Mouse (Mus musculus) ES-Bruce4 (cell line): ENCODE data around the gene Baiap2l1. TPM values are rescaled to one million over a fixed set of nuclear protein-coding genes. Genes with fewer than 3 reads are reported as not detected.
"Not testable (repeated sequence)": the region's sequence is repeated elsewhere in the genome, so short reads cannot be mapped to it uniquely, and the experiment has no call there.

Experiments used
- H3K27ac ChIP-seq: 2 replicates; pipeline ENCODE4 v1.5.1; 2012; ENCODE audit warnings: low read length, inconsistent platforms; ENCODE audit not compliant: insufficient read depth
- H3K27me3 ChIP-seq: 2 replicates; pipeline ENCODE4 v1.6.1; 2012; ENCODE audit warnings: mild to moderate bottlenecking, low read length, inconsistent platforms; ENCODE audit not compliant: control insufficient read depth, poor library complexity, insufficient read depth, severe bottlenecking
- H3K36me3 ChIP-seq: 2 replicates; pipeline ENCODE4 v1.6.1; 2012; ENCODE audit warnings: inconsistent platforms, mild to moderate bottlenecking, low read length, moderate library complexity; ENCODE audit not compliant: control insufficient read depth, poor library complexity, insufficient read depth, severe bottlenecking
- H3K4me1 ChIP-seq: one replicate; pipeline ENCODE4 v1.8.1; 2011; ENCODE audit warnings: low read length; ENCODE audit not compliant: control insufficient read depth, insufficient read depth
- H3K4me3 ChIP-seq: 2 replicates; pipeline ENCODE4 v1.5.1; 2011; ENCODE audit warnings: low read depth, mild to moderate bottlenecking, low read length
- H3K9ac ChIP-seq: 2 replicates; pipeline ENCODE4 v1.6.1; 2012; ENCODE audit warnings: low read depth, mild to moderate bottlenecking, inconsistent platforms; ENCODE audit not compliant: poor library complexity, severe bottlenecking
- H3K9me3 ChIP-seq: replicated peaks from 2 replicates; pipeline ENCODE4 v1.6.1; 2012; ENCODE audit warnings: mild to moderate bottlenecking, low read length, inconsistent platforms; ENCODE audit not compliant: control insufficient read depth, poor library complexity, insufficient read depth, severe bottlenecking
- CTCF ChIP-seq: IDR thresholded peaks from one replicate; pipeline ENCODE4 v1.8.1; 2011; ENCODE audit warnings: low read depth, low read length
- EP300 ChIP-seq: IDR thresholded peaks from 2 replicates; pipeline ENCODE4 v1.6.1; 2011; ENCODE audit warnings: low read depth, low read length; ENCODE audit not compliant: insufficient read depth
- POLR2A ChIP-seq: IDR thresholded peaks from one replicate; pipeline ENCODE4 v1.8.1; 2011; ENCODE audit warnings: low read length; ENCODE audit not compliant: insufficient read depth
- polyA plus RNA-seq: library from polyadenylated mRNA; stranded (reverse); fragments of >200 nt; gene quantifications from 2 replicates; pipeline ENCODE4 v1.2.4, GENCODE M21; 2011; ENCODE audit warnings: low read depth; ENCODE audit not compliant: missing spikeins, insufficient read depth, insufficient read length

Gene Baiap2l1
- polyA plus RNA-seq, 1 experiment, result 18.2 TPM

GRCm38 (mm10) chr5:144338787-144339186 is 19.1 kb downstream of the Baiap2l1 start:
- no peak overlapping the region for H3K9ac ChIP-seq
- no peaks in the 10 kb centered on the region for H3K9me3 ChIP-seq
- H3K27ac ChIP-seq, result no peak overlapping the region
- no peaks in the 10 kb centered on the region for H3K4me1 ChIP-seq
- TF ChIP-seq CTCF (no peak), EP300 (no peak), POLR2A (no peak)
- no peaks in the 10 kb centered on the region for H3K36me3 ChIP-seq
- H3K27me3 ChIP-seq, result no peaks in the 10 kb centered on the region
- H3K4me3 ChIP-seq, result no peak overlapping the region

DNA sequence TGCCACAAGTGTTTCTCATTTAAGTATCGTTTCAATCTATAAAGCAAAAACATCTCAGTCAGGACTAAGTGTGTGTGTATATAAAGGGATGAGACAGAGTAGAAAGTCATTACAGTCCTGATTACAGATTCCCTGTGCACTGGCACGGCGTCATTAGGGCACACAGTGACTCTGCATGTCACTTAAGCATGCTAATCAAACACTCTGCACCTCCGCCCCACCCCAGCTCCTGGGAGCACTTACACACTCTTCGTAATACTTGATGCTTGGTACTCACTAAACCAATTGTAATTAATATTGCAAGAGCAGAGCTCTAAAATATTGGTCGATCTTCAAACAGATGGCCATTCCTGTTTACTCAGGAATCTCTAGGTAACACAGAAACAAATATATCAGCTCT is 22.6 kb downstream of the Baiap2l1 start:
- H3K9ac ChIP-seq, H3K27me3 ChIP-seq, H3K27ac ChIP-seq, H3K4me1 ChIP-seq, H3K9me3 ChIP-seq, H3K36me3 ChIP-seq, H3K4me3 ChIP-seq: not testable (repeated sequence)

GRCm38 (mm10) chr5:144334010-144334409 is 23.9 kb downstream of the Baiap2l1 start:
- Histone ChIP-seq H3K9me3 (no peaks in the 10 kb centered on the region), H3K4me1 (no peaks in the 10 kb centered on the region), H3K27me3 (no peaks in the 10 kb centered on the region), H3K36me3 (no peaks in the 10 kb centered on the region), H3K9ac (no peak overlapping the region), H3K4me3 (no peak overlapping the region), H3K27ac (no peak overlapping the region)
- TF ChIP-seq CTCF (no peak), EP300 (no peak), POLR2A (no peak)

GRCm38 (mm10) chr5:144322717-144323116 is 35.2 kb downstream of the Baiap2l1 start:
- Histone ChIP-seq H3K4me3 (no peak overlapping the region), H3K27ac (no peak overlapping the region), H3K4me1 (no peaks in the 10 kb centered on the region), H3K36me3 (no peaks in the 10 kb centered on the region), H3K9me3 (no peaks in the 10 kb centered on the region), H3K9ac (no peak overlapping the region), H3K27me3 (no peaks in the 10 kb centered on the region)
- no peak for TF ChIP-seq CTCF
- no peak for TF ChIP-seq POLR2A
- TF ChIP-seq EP300, result no peak

- TF ChIP-seq CTCF, result no peak
- TF ChIP-seq POLR2A, result no peak
- TF ChIP-seq EP300, result 0 out of 2 replicates have a peak, but pooled peaks have one; percentile 45
- Histone ChIP-seq H3K36me3 (no peaks in the 10 kb centered on the region), H3K27me3 (no peaks in the 10 kb centered on the region), H3K27ac (0 out of 2 replicates have a peak overlapping the region, but pooled peaks have one; percentile 60), H3K9me3 (no peaks in the 10 kb centered on the region), H3K9ac (no peak overlapping the region), H3K4me1 (no peaks in the 10 kb centered on the region), H3K4me3 (no peak overlapping the region)
Measured at GRCm38 (mm10) chr5:144321681-144322080, 36.2 kb downstream of the Baiap2l1 start.

DNA sequence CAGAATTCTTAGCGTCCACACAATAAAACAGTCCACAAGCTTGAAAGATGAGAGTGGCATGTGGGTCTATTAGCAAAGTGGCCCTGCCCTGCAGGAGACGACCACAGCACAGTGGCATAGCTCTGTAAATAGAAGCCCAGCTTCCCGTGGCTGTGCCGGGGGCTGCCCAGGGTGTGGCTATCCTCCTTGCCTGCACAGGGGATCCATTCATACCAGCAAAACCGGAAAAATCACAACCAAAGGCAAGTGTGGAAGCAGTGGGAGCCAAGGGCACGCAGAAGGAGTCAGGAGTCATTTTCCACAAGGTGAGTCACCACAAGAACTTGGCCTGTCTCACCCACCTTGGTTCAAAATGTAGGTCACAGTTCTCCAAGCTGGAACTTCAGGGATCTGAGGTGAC is 39.6 kb downstream of the Baiap2l1 start:
- Histone ChIP-seq H3K27ac (no peak overlapping the region), H3K36me3 (no peaks in the 10 kb centered on the region)

More for the DNA sequence above, 39.6 kb downstream of the Baiap2l1 start:
- TF ChIP-seq POLR2A (no peak), CTCF (no peak), EP300 (no peak)
- Histone ChIP-seq H3K4me3 (no peak overlapping the region), H3K9ac (no peak overlapping the region), H3K4me1 (no peaks in the 10 kb centered on the region), H3K27me3 (no peaks in the 10 kb centered on the region), H3K9me3 (no peaks in the 10 kb centered on the region)
